Mouse (Mus musculus): ENCODE results near the gene Yrdc. TPM values are rescaled to one million over a fixed set of nuclear protein-coding genes. Genes with fewer than 3 reads are reported as not detected.

Yrdc gene
- polyA plus RNA-seq (2021), result 38.1 TPM

DNA sequence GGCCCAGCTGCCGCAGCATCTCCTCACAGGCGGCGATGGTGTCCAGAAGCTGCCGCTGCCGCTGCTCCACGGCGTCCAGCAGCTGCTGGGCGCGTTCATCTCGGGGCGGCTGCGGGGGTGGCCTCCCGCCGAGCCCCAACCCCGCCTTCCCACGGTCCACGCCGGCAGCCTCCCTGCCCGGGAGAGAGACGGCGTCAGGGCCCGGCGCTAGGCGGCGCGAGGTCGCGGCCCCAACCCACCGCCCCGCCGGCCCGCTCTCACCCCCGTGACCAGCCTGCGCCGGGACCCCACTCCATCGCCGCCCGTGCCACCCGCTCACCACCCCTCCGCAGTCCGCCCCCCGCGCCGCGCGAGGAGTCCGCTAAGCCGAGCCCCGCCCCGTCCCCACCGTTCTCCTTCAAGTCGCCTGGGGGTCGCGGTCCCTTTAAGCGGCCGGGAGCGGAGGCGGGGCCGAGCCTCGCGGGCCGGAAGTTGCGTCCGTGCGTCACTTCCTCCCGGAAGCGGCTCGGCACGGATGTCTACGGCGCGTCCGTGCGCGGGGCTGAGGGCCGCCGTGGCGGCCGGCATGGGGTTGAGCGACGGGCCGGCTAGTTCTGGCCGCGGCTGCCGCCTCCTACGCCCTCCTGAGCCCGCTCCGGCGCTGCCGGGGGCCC, at the start of gene Yrdc:
Gene Yrdc, plus strand, starts transcription at position 419 of the 653 bp plus-strand sequence.
- ATAC-seq (peak; percentile 79), DNase-seq (ENCODE audit: low read depth, low spot score) (peak; percentile 51)
- in situ Hi-C loops (cut with MboI; ENCODE audit: low pct_unique_long_range_greater_than_20kb), result loop anchor here (10.0 kb wide), 1 partner anchor 214 kb away; the partner anchor contains the start of genes Dnali1 and Snip1
- POLR2A ChIA-PET, result interaction anchor here (0.7 to 1.5 kb wide), 2 partner anchors 9 to 48 kb away, joined by 3 to 6 read pairs; partner anchors contain the start of gene Mtf1
- CTCF ChIA-PET, result no interaction called here
- TF ChIP-seq CTCF (IDR thresholded peaks at IDR 0.05), result no peak
- H3K27me3 ChIP-seq, result no peaks in the 10 kb centered on the region

GRCm38 (mm10) chr4:124801552-124802308, 48.7 kb upstream of the Yrdc start, which contains the start of gene Mtf1:
TSS of gene Mtf1 (plus strand) at chr4:124802104.
- no peaks in the 10 kb centered on the region for H3K27me3 ChIP-seq
- POLR2A ChIA-PET, result interaction anchor here (0.6 to 1.0 kb wide), 2 partner anchors 48 to 129 kb away, joined by 3 to 6 read pairs; partner anchors contain the start of gene Yrdc
- ATAC-seq (peak; percentile 77), DNase-seq (ENCODE audit: low read depth, low spot score) (no peak)
- no peak for TF ChIP-seq CTCF (IDR thresholded peaks at IDR 0.05)
- in situ Hi-C loops (cut with MboI; ENCODE audit: low pct_unique_long_range_greater_than_20kb), result no loop called here
- CTCF ChIA-PET, result interaction anchor here (0.7 to 1.4 kb wide), 4 partner anchors 9 to 70 kb away, joined by 3 to 7 read pairs (median 3); no protein-coding TSS in a partner anchor

DNA sequence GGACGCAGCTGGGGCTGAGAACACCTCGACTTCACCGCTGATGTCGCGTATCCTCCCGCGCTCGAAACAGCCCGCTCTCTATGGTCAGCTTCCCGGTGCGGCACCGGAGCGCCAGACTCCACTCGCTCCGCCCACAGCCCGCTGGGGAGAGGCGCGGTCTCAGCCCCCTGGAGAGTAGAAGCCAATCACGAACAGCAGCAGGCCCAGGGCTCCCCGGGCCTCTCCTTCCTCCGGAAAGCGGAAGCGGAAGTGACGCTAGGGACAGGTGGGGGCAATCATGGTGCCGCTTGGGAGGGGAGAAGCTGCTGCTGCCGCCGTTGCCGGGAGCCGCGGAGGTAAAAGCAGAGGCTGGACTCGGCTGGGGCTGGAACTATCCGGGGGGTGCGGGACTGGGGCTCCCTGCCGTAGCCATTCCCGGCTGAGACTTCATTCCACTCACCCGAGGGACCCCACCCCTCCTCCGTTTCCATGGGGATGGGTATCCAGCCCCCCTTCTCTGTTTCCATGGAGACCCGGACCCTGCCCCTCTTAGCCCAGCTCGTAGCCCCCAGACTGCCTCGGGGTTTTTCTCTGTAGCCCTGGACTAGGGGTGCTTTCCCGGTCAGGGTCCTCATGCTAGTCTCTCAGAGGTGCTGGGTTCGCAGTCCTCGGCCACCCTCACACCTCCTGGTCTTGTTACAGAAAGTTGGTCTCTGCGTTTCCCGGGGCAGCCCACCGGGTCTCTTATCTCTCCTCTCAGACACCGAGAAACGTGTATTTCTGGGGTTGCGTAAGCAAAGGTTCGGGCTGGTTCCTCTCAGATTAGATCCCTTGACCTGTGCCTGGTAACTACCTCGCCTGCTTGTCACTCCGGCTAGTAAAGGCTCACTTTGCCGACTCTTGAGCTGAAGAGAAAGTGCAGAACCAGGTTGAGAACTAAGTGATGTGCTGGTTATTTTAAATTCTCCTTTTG, 47.9 kb upstream of the Yrdc start:
- ChIA-PET CTCF (interaction anchor here (0.7 to 1.4 kb wide), 4 partner anchors 10 to 69 kb away, joined by 3 to 7 read pairs (median 3); no protein-coding TSS in a partner anchor), POLR2A (interaction anchor here (1.0 kb wide), 1 partner anchor 47 kb away, joined by 6 read pairs; the partner anchor contains the start of gene Yrdc)
- in situ Hi-C loops (cut with MboI; ENCODE audit: low pct_unique_long_range_greater_than_20kb), result no loop called here
- TF ChIP-seq CTCF (IDR thresholded peaks at IDR 0.05), result no peak
- ATAC-seq (peak; percentile 98), DNase-seq (ENCODE audit: low read depth, low spot score) (peak; percentile 69)
- H3K27me3 ChIP-seq, result no peaks in the 10 kb centered on the region

DNA sequence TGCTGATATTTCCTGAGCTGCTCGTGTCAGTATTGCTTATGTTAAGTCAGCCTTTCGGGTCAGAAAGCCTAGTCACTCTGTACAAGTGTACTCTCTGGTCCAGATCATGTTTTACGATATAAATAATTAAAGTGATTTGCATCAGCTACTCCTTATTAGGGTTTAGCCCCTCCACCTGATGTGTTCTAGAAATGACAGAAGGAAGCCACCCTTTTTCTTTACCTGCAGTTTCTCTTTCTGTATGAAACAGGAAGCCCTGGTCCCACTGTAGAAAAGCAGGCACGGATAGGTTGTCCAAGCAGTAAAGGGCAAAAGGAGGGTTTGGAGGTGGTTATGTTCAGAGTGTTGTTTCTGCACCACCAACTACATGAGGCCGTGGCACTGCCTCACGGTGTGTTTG, 47.1 kb upstream of the Yrdc start:
- DNase-seq (ENCODE audit: low read depth, low spot score) (no peak), ATAC-seq (no peak)
- in situ Hi-C loops (cut with MboI; ENCODE audit: low pct_unique_long_range_greater_than_20kb), result no loop called here
- ChIA-PET POLR2A (no interaction called here), CTCF (interaction anchor here (1.1 kb wide), 1 partner anchor 44 kb away, joined by 3 read pairs; no protein-coding TSS in a partner anchor)
- TF ChIP-seq CTCF (IDR thresholded peaks at IDR 0.05), result no peak
- no peaks in the 10 kb centered on the region for H3K27me3 ChIP-seq

- H3K27me3 ChIP-seq, result no peaks in the 10 kb centered on the region
- ChIA-PET CTCF (no interaction called here), POLR2A (no interaction called here)
- no peak for TF ChIP-seq CTCF (IDR thresholded peaks at IDR 0.05)
- DNase-seq (ENCODE audit: low read depth, low spot score) (no peak), ATAC-seq (no peak)
- in situ Hi-C loops (cut with MboI; ENCODE audit: low pct_unique_long_range_greater_than_20kb), result no loop called here
Measured at GRCm38 (mm10) chr4:124808511-124808910, 42.0 kb upstream of the Yrdc start.

- CTCF ChIA-PET, result no interaction called here
Measured at GRCm38 (mm10) chr4:124809136-124809883, 41.2 kb upstream of the Yrdc start.

DNA sequence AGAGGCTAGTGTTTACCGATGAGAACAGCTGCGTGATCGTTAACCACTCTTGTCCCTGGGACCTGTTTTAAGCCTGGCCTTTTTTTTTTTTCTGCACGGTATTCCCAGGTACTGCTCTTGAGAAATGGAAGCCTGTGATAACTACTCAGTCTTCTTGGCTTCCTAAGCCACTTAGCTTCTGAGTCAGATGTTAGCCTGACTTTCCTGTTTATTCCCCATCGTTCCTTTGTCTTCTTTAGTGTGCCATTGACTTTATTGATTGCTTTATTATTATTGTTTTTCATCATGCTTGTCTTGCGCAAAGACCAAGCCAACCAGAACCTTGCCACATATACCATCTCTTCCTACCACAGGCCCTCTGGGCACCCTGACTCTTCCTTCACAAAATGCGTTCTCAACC, 40.4 kb upstream of the Yrdc start:
- H3K27me3 ChIP-seq, result no peaks in the 10 kb centered on the region
- ChIA-PET POLR2A (interaction anchor here (0.7 kb wide), 1 partner anchor 38 kb away, joined by 3 read pairs; no protein-coding TSS in a partner anchor), CTCF (interaction anchor here (0.9 kb wide), 1 partner anchor 9 kb away, joined by 3 read pairs; no protein-coding TSS in a partner anchor)
- in situ Hi-C loops (cut with MboI; ENCODE audit: low pct_unique_long_range_greater_than_20kb), result no loop called here
- TF ChIP-seq CTCF (IDR thresholded peaks at IDR 0.05), result no peak
- no peak for ATAC-seq
- DNase-seq (ENCODE audit: low read depth, low spot score), result no peak

More at GRCm38 (mm10) chr4:124809136-124809883, 41.2 kb upstream of the Yrdc start:
- POLR2A ChIA-PET, result interaction anchor here (0.7 kb wide), 1 partner anchor 38 kb away, joined by 3 read pairs; no protein-coding TSS in a partner anchor
- DNase-seq (ENCODE audit: low read depth, low spot score) (no peak), ATAC-seq (no peak)
- H3K27me3 ChIP-seq, result no peaks in the 10 kb centered on the region
- in situ Hi-C loops (cut with MboI; ENCODE audit: low pct_unique_long_range_greater_than_20kb), result no loop called here
- no peak for TF ChIP-seq CTCF (IDR thresholded peaks at IDR 0.05)

GRCm38 (mm10) chr4:124811347-124811975, 39.0 kb upstream of the Yrdc start:
- no peak for DNase-seq (ENCODE audit: low read depth, low spot score)
- ATAC-seq, result no peak
- in situ Hi-C loops (cut with MboI; ENCODE audit: low pct_unique_long_range_greater_than_20kb), result no loop called here
- H3K27me3 ChIP-seq, result no peaks in the 10 kb centered on the region
- ChIA-PET CTCF (no interaction called here), POLR2A (no interaction called here)
- no peak for TF ChIP-seq CTCF (IDR thresholded peaks at IDR 0.05)

- no peak for ATAC-seq
- ChIA-PET CTCF (no interaction called here), POLR2A (no interaction called here)
- in situ Hi-C loops (cut with MboI; ENCODE audit: low pct_unique_long_range_greater_than_20kb), result no loop called here
- no peak for TF ChIP-seq CTCF (IDR thresholded peaks at IDR 0.05)
- no peaks in the 10 kb centered on the region for H3K27me3 ChIP-seq
- no peak for DNase-seq (ENCODE audit: low read depth, low spot score)
Measured at GRCm38 (mm10) chr4:124815901-124816300, 34.6 kb upstream of the Yrdc start.

Data from Patski (cell line).